Mouse (Mus musculus): ENCODE measurements around the gene Tyw1. TPM values are rescaled to one million over a fixed set of nuclear protein-coding genes. Genes with fewer than 3 reads are reported as not detected.
A peak's percentile ranks its signal among the peaks of the same experiment; 100 is the strongest.

The Tyw1 gene
- polyA plus RNA-seq, 1 experiment from 2014 or later, result 25.1 TPM

- Histone ChIP-seq H3K9me3 (no peaks in the 10 kb centered on the region), H3K4me2 (no peak overlapping the region), H3K36me3 (no peaks in the 10 kb centered on the region), H3K9ac (no peak overlapping the region), H3K27me3 (no peaks in the 10 kb centered on the region), H3K4me3 (no peak overlapping the region), H3K4me1 (no peaks in the 10 kb centered on the region), H3K27ac (no peak overlapping the region)
- no peak for ATAC-seq (ENCODE audit: insufficient number of reproducible peaks, low FRiP score, low TSS enrichment, low read depth)
- 31% methylated on average over 3 of the region's 3 CpGs for WGBS
Measured at GRCm38 (mm10) chr5:130363773-130364172, 108.4 kb downstream of the Tyw1 start.

- 83% methylated on average over 6 of the region's 6 CpGs for WGBS
- Histone ChIP-seq H3K4me1 (no peaks in the 10 kb centered on the region), H3K9me3 (no peaks in the 10 kb centered on the region), H3K9ac (no peak overlapping the region), H3K36me3 (no peaks in the 10 kb centered on the region), H3K4me3 (no peak overlapping the region), H3K4me2 (no peak overlapping the region), H3K27ac (no peak overlapping the region), H3K27me3 (no peaks in the 10 kb centered on the region)
- ATAC-seq (ENCODE audit: insufficient number of reproducible peaks, low FRiP score, low TSS enrichment, low read depth), result no peak
Measured at GRCm38 (mm10) chr5:130368236-130368635, 112.8 kb downstream of the Tyw1 start.

DNA sequence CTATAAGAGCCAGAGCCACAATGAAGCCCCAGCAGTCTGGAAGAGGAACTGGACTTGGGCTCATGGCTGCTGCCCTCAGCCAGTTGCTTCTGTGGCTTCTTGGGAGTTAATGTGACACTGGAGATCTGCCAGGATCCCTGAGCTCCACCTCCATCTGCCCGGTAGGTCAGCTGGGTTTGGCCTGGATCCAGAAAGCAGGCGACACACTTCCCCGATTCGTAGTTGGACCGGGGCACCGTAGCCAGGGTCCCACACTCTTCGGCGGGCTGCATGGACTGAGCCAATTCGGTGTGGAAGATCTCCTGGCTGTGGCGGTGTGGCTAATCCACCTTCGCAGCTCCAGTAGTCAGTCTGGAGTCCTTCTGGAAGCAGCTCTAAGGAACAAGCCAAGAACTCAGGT, 113.8 kb downstream of the Tyw1 start, which contains the start of gene Caln1:
Caln1 (plus strand) TSS at position 219 of the 400 bp plus-strand sequence.
- Histone ChIP-seq H3K27me3 (no peaks in the 10 kb centered on the region), H3K9ac (no peak within 1 kb of the TSS), H3K4me2 (no peak within 1 kb of the TSS), H3K4me1 (no peaks in the 10 kb centered on the region), H3K9me3 (no peaks in the 10 kb centered on the region), H3K27ac (no peak within 1 kb of the TSS), H3K4me3 (no peak within 1 kb of the TSS), H3K36me3 (no peaks in the 10 kb centered on the region)
- 69% methylated on average over 11 of the region's 11 CpGs for WGBS
- no peak for ATAC-seq (ENCODE audit: insufficient number of reproducible peaks, low FRiP score, low TSS enrichment, low read depth)

DNA sequence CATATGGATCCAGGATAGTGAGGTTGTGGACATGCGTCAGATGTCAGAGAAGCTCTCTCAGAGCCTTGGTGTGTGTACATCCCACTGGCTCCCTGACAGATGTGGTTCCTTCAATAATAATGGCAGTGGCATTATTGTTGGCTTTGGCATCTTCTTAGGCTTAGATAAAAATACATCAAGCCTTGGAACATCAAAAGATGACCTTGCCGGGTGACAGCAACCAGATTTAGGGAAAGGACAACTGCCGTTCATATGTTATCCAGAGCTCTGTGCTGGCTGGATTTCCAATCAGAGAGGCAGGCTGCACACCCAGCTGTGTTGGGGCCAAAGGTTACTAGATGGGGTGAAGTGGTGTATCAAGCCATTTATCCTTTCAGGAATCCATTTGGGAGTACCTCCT, 120.0 kb downstream of the Tyw1 start:
- WGBS, result 88% methylated on average over 3 of the region's 3 CpGs
- H3K27ac ChIP-seq, result no peak overlapping the region
- no peaks in the 10 kb centered on the region for H3K4me1 ChIP-seq
- no peaks in the 10 kb centered on the region for H3K27me3 ChIP-seq
- H3K9ac ChIP-seq, result no peak overlapping the region
- H3K4me2 ChIP-seq, result no peak overlapping the region
- no peak overlapping the region for H3K4me3 ChIP-seq
- no peaks in the 10 kb centered on the region for H3K9me3 ChIP-seq
- no peaks in the 10 kb centered on the region for H3K36me3 ChIP-seq
- ATAC-seq (ENCODE audit: insufficient number of reproducible peaks, low FRiP score, low TSS enrichment, low read depth), result no peak

GRCm38 (mm10) chr5:130384222-130384912, 128.9 kb downstream of the Tyw1 start, which contains the start of gene A330070K13Rik:
A330070K13Rik (minus strand) TSS chr5:130384631.
- Histone ChIP-seq H3K4me1 (peaks cover 8% of the 10 kb centered on the region; the same call in 1 of the 2 replicates), H3K9me3 (no peaks in the 10 kb centered on the region), H3K9ac (no peak within 1 kb of the TSS), H3K27me3 (no peaks in the 10 kb centered on the region; the same call in 1 of the 2 replicates), H3K36me3 (no peaks in the 10 kb centered on the region), H3K4me2 (peak within 1 kb of the TSS; percentile 34), H3K27ac (no peak within 1 kb of the TSS), H3K4me3 (peak within 1 kb of the TSS; percentile 20)
- no peak for ATAC-seq (ENCODE audit: insufficient number of reproducible peaks, low FRiP score, low TSS enrichment, low read depth)
- WGBS, result 7% methylated on average over 13 of the region's 13 CpGs

DNA sequence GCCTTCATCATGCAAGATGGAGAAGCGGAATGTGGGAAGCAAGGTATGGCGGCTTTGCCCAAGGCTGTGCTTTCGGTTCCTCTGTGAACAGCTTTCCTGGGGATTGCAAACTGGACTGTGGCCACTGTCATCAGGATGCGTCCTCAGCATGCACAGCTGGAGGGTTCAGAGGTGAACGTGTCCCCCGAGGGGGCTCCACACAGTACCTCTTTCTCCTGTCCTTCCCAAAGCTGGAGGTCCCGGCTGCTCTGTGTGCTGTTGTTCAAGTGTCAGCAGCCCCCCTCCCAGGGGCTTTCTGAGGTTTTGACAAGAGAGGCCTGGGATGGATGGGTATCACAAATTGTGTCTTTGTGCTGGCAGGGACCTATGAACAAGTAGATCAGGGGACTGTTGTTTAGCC, 131.0 kb downstream of the Tyw1 start:
- no peak overlapping the region for H3K4me2 ChIP-seq
- no peaks in the 10 kb centered on the region for H3K9me3 ChIP-seq
- no peak overlapping the region for H3K4me3 ChIP-seq
- no peaks in the 10 kb centered on the region; the same call in 1 of the 2 replicates for H3K27me3 ChIP-seq
- no peak overlapping the region for H3K9ac ChIP-seq
- H3K27ac ChIP-seq, result no peak overlapping the region
- no peaks in the 10 kb centered on the region for H3K36me3 ChIP-seq
- 69% methylated on average over 7 of the region's 7 CpGs for WGBS
- ATAC-seq (ENCODE audit: insufficient number of reproducible peaks, low FRiP score, low TSS enrichment, low read depth), result no peak
- H3K4me1 ChIP-seq, result peaks cover 8% of the 10 kb centered on the region; the same call in 1 of the 2 replicates

Other genes starting within 250 kb of the Tyw1 start
- 27.7 and 29.0 TPM in 2 replicates for gene Asl, start 226.4 kb upstream of the Tyw1 start, polyA plus RNA-seq (2015; fragmentation: Nextera tagmentation; extraction: Ambion mirVana)
- gene Crcp, start 226.3 kb upstream of the Tyw1 start, polyA plus RNA-seq (2015; fragmentation: Nextera tagmentation; extraction: Ambion mirVana), result 35.8 and 38.3 TPM in 2 replicates
- gene Tpst1, start 182.3 kb upstream of the Tyw1 start, polyA plus RNA-seq (2015; fragmentation: Nextera tagmentation; extraction: Ambion mirVana), result 119 and 123 TPM in 2 replicates
- 6.4 and 6.9 TPM in 2 replicates for gene Kctd7, start 110.8 kb upstream of the Tyw1 start, polyA plus RNA-seq (2015; fragmentation: Nextera tagmentation; extraction: Ambion mirVana)
- 30.6 and 31.8 TPM in 2 replicates for gene Rabgef1, start 83.8 kb upstream of the Tyw1 start, polyA plus RNA-seq (2015; fragmentation: Nextera tagmentation; extraction: Ambion mirVana)
- gene Tmem248, start 38.5 kb upstream of the Tyw1 start, polyA plus RNA-seq (2015; fragmentation: Nextera tagmentation; extraction: Ambion mirVana), result 26.3 and 37.7 TPM in 2 replicates
- gene Sbds, start 89 bp upstream of the Tyw1 start, polyA plus RNA-seq (2015; fragmentation: Nextera tagmentation; extraction: Ambion mirVana), result 71.2 and 77.9 TPM in 2 replicates
- 1.1 and 2.1 TPM in 2 replicates for gene Caln1, start 113.8 kb downstream of the Tyw1 start, polyA plus RNA-seq (2015; fragmentation: Nextera tagmentation; extraction: Ambion mirVana)
- not detected in 2 replicates for gene A330070K13Rik, start 129.0 kb downstream of the Tyw1 start, polyA plus RNA-seq (2015; fragmentation: Nextera tagmentation; extraction: Ambion mirVana)